Mouse (Mus musculus) cerebellum, adult 2 months (tissue): ENCODE data around the gene Zdhhc18. TPM values are rescaled to one million over a fixed set of nuclear protein-coding genes. Genes with fewer than 3 reads are reported as not detected.

ENCODE experiments used
- DNase-seq, 2 experiments: peaks; one replicate each; pipeline ENCODE4 v3.0.0; 2021
- H3K27ac ChIP-seq: fragments of 200-500 bp; 2 replicates; pipeline ENCODE4 v1.5.1; 2012; ENCODE audit warnings: low read length, control low read depth, inconsistent platforms; ENCODE audit not compliant: insufficient read depth
- H3K27me3 ChIP-seq: fragments of 200-500 bp; 2 replicates; pipeline ENCODE4 v1.6.1; 2012; ENCODE audit warnings: inconsistent platforms, mild to moderate bottlenecking, low read length, moderate library complexity; ENCODE audit not compliant: control insufficient read depth, insufficient read depth
- H3K4me1 ChIP-seq: fragments of 200-500 bp; 2 replicates; pipeline ENCODE4 v1.6.1; 2011; ENCODE audit warnings: low read length; ENCODE audit not compliant: control insufficient read depth, insufficient read depth
- H3K4me3 ChIP-seq: fragments of 200-500 bp; replicated peaks from 2 replicates; pipeline ENCODE3; 2011; ENCODE audit warnings: mild to moderate bottlenecking, low read depth, low read length, control low read depth; ENCODE audit not compliant: insufficient read depth
- CTCF ChIP-seq: fragments of 200-500 bp; IDR thresholded peaks from 2 replicates; pipeline ENCODE4 v1.5.1; 2011; ENCODE audit warnings: low read depth, mild to moderate bottlenecking, control low read depth, low read length, moderate library complexity, borderline replicate concordance; ENCODE audit not compliant: insufficient read depth
- POLR2A ChIP-seq: fragments of 200-500 bp; IDR thresholded peaks from 2 replicates; pipeline ENCODE4 v1.6.1; 2011; ENCODE audit warnings: low read length, control low read depth, borderline replicate concordance; ENCODE audit not compliant: insufficient read depth
- WGBS: fragments of 180-500 bp; shearing (Covaris S2); methylation state at CpG from one replicate; pipeline ENCODE4 v1.1.7; 2018; 5-methylcytosine and 5-hydroxymethylcytosine counted together
- polyA plus RNA-seq: library from polyadenylated mRNA; depleted of rRNA; stranded (reverse); fragments of >200 nt; gene quantifications from 2 replicates; pipeline ENCODE4 v1.2.3, GENCODE M21; 2012

Gene Zdhhc18
- polyA plus RNA-seq, 1 experiment = 58.7 TPM

GRCm38 (mm10) chr4:133614274-133614761 is 35.6 kb downstream of the Zdhhc18 start:
- peak; percentile 52 to 58 for DNase-seq
- 15% methylated on average over 8 of the region's 8 CpGs for WGBS
- Histone ChIP-seq H3K27me3 (no peaks in the 10 kb centered on the region), H3K4me1 (peaks cover 9% of the 10 kb centered on the region), H3K27ac (no peak overlapping the region), H3K4me3 (no peak overlapping the region)
- TF ChIP-seq CTCF = no peak
- no peak for TF ChIP-seq POLR2A

GRCm38 (mm10) chr4:133613867-133614266 is 36.1 kb downstream of the Zdhhc18 start:
- no peak for TF ChIP-seq POLR2A
- no peak for TF ChIP-seq CTCF
- H3K27ac ChIP-seq = no peak overlapping the region

GRCm38 (mm10) chr4:133613026-133613425 is 36.9 kb downstream of the Zdhhc18 start:
- Histone ChIP-seq H3K27me3 (no peaks in the 10 kb centered on the region), H3K4me3 (no peak overlapping the region), H3K4me1 (peaks cover 9% of the 10 kb centered on the region), H3K27ac (no peak overlapping the region)
- no peak for TF ChIP-seq POLR2A
- 51% methylated on average over 8 of the region's 8 CpGs for WGBS
- no peak for DNase-seq

More at GRCm38 (mm10) chr4:133613867-133614266, 36.1 kb downstream of the Zdhhc18 start:
- no peaks in the 10 kb centered on the region for H3K27me3 ChIP-seq
- no peak overlapping the region for H3K4me3 ChIP-seq
- H3K4me1 ChIP-seq = peaks cover 9% of the 10 kb centered on the region
- DNase-seq = no peak
- WGBS = 73% methylated on average over 4 of the region's 4 CpGs

GRCm38 (mm10) chr4:133612416-133612815 is 37.5 kb downstream of the Zdhhc18 start:
- DNase-seq = no peak
- no peak overlapping the region for H3K27ac ChIP-seq
- 97% methylated on average over 7 of the region's 7 CpGs for WGBS
- H3K4me1 ChIP-seq = peaks cover 9% of the 10 kb centered on the region
- no peak overlapping the region for H3K4me3 ChIP-seq
- no peak for TF ChIP-seq POLR2A
- TF ChIP-seq CTCF = peak; percentile 20; the same call in 1 of the 2 replicates
- H3K27me3 ChIP-seq = no peaks in the 10 kb centered on the region

DNA sequence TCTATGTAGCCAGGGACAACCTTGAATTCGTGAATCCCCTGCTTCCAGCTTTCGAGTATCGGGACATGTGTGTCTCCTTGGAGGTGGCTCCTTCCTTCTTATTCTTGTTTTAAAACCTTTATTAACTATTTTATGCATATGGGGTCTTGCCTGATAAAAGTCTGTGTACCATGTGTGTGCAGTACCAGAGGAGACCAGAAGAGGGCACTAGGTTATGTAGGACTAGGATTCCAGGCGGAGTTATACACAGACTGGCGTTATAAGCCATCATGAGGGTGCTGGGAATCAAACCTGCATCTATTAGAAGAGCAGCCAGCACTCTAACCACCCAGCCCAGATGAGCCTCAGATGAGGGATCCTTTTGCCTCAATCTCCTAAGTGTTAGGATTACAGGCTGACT is 38.1 kb downstream of the Zdhhc18 start:
- peaks cover 9% of the 10 kb centered on the region for H3K4me1 ChIP-seq

GRCm38 (mm10) chr4:133609719-133610118 is 40.2 kb downstream of the Zdhhc18 start:
- H3K4me3 ChIP-seq = no peak overlapping the region
- H3K27ac ChIP-seq = no peak overlapping the region
- H3K27me3 ChIP-seq = no peaks in the 10 kb centered on the region
- H3K4me1 ChIP-seq = peaks cover 6% of the 10 kb centered on the region
- peak; percentile 67 to 75 for DNase-seq
- no peak for TF ChIP-seq POLR2A
- peak; percentile 80 for TF ChIP-seq CTCF
- WGBS = 16% methylated on average over 6 of the region's 6 CpGs

More for the DNA sequence above, 38.1 kb downstream of the Zdhhc18 start:
- Histone ChIP-seq H3K27me3 (no peaks in the 10 kb centered on the region), H3K4me3 (no peak overlapping the region), H3K27ac (no peak overlapping the region)
- DNase-seq = no peak
- 97% methylated on average over 5 of the region's 5 CpGs for WGBS
- TF ChIP-seq CTCF = no peak
- TF ChIP-seq POLR2A = no peak

DNA sequence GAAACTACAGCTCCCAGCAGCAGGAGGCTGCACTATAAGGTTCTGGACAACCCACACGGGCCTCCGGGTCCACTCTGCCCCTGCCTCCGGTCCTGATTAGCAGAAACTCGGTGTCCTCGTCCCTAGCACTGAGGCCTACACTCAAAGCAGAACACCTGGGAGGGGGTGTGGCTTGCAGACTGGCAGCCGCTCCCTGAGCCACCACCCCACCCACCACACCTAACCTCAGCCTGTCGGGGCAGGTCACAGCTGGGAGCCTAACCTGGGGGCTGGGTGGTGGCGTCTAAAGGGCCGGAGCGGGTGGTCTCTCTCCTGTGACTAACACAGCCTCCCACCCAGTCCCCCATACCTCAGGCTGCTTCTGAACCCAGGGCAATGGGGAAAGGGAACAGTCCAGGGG is 42.7 kb downstream of the Zdhhc18 start:
- no peak for DNase-seq
- Histone ChIP-seq H3K27ac (no peak overlapping the region), H3K4me1 (no peaks in the 10 kb centered on the region), H3K4me3 (no peak overlapping the region), H3K27me3 (no peaks in the 10 kb centered on the region)
- TF ChIP-seq POLR2A (no peak), CTCF (no peak)
- 79% methylated on average over 10 of the region's 10 CpGs for WGBS

- no peaks in the 10 kb centered on the region for H3K27me3 ChIP-seq
- WGBS = 55% methylated on average over 9 of the region's 9 CpGs
- TF ChIP-seq POLR2A (no peak), CTCF (no peak)
- H3K4me1 ChIP-seq = peaks cover 2% of the 10 kb centered on the region; the same call in 1 of the 2 replicates
- H3K27ac ChIP-seq = no peak overlapping the region
- DNase-seq = no peak
- H3K4me3 ChIP-seq = no peak overlapping the region
Measured at GRCm38 (mm10) chr4:133605330-133605729, 44.6 kb downstream of the Zdhhc18 start.
